Mouse (Mus musculus): ENCODE data around the gene Mcm7.

Mcm7 gene

GRCm38 (mm10) chr5:138163610-138164009 lies 8.6 kb downstream of the Mcm7 start:
- CTCF ChIA-PET, result no interaction called here

GRCm38 (mm10) chr5:138163046-138163445 lies 9.2 kb downstream of the Mcm7 start:
- CTCF ChIA-PET, result no interaction called here

More at GRCm38 (mm10) chr5:138163610-138164009, 8.6 kb downstream of the Mcm7 start:
- POLR2A ChIA-PET, result interaction anchor here (0.6 to 17.7 kb wide), 17 partner anchors 8 to 385 kb away, joined by 3 to 476 read pairs (median 4); partner anchors contain the start of genes Ap4m1 (in 3 of the 4), Mcm7 (in 3 of the 4), Cnpy4 (in 2 of the 4) and Taf6 (in 2 of the 4)

GRCm38 (mm10) chr5:138160842-138161665 lies 11.2 kb downstream of the Mcm7 start, which contains the start of gene Cops6:
TSS of gene Cops6 (plus strand) at chr5:138161071.
- POLR2A ChIA-PET, result interaction anchor here (0.6 to 17.7 kb wide), 37 partner anchors 8 to 1091 kb away, joined by 3 to 476 read pairs (median 5); partner anchors contain the start of genes Ap4m1 (in 4 of the 4), Mcm7 (in 4 of the 4), Cnpy4 (in 3 of the 4) and Taf6 (in 3 of the 4)
- CTCF ChIA-PET, result interaction anchor here in 3 of 4 experiments (0.6 to 1.4 kb wide), 8 partner anchors 14 to 828 kb away, joined by 3 to 5 read pairs (median 3); partner anchors contain the start of genes Slc12a9 (in 1 of the 3) and Zkscan1 (in 1 of the 3)

More at GRCm38 (mm10) chr5:138163046-138163445, 9.2 kb downstream of the Mcm7 start:
- POLR2A ChIA-PET, result interaction anchor here (0.7 to 17.7 kb wide), 18 partner anchors 11 to 783 kb away, joined by 3 to 476 read pairs (median 4); partner anchors contain the start of genes Cnpy4 (in 4 of the 4), Taf6 (in 4 of the 4), Ap4m1 (in 3 of the 4) and Mcm7 (in 3 of the 4)

GRCm38 (mm10) chr5:138160224-138160762 lies 11.9 kb downstream of the Mcm7 start:
- ChIA-PET POLR2A (interaction anchor here (0.6 to 17.7 kb wide), 37 partner anchors 9 to 1092 kb away, joined by 3 to 476 read pairs (median 5); partner anchors contain the start of genes Ap4m1 (in 4 of the 4), Mcm7 (in 4 of the 4), Cnpy4 (in 3 of the 4) and Taf6 (in 3 of the 4)), CTCF (interaction anchor here in 2 of 4 experiments (0.6 to 1.3 kb wide), 6 partner anchors 15 to 827 kb away, joined by 3 to 5 read pairs (median 3); partner anchors contain the start of gene Slc12a9 (in 1 of the 2))

DNA sequence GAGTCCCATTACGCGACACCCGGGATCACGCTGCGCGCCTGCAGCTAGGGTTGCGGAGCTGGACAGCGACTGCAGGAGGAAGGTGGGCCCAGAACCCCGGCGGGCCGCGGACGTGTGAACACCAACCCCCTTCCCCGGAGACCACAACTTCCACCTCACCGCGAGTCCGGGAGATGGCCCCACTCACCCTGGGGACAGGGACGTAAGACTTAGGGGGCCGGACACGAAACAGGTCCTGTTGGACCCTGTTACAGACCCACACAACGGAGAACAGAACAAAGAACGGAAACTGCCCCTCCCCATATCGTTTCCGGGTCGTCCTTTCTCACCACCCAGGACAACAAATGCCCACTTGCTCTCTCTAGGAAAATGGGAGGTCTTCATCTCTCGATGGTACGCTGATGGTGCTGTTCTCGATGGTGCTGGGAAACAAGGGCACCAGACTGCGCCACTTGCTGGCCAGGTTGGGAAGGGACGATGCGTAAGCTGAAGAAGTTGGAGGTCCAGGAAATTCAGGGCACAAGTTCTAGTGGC lies 16.7 kb downstream of the Mcm7 start, which contains the start of gene Zfp113:
TSS of gene Zfp113 (minus strand) at position 302 of the 534 bp plus-strand sequence.
- POLR2A ChIA-PET, result interaction anchor here in 3 of 4 experiments (0.5 to 17.7 kb wide), 33 partner anchors 9 to 520 kb away, joined by 3 to 476 read pairs (median 4); partner anchors contain the start of genes Ap4m1 (in 3 of the 3), Cnpy4 (in 3 of the 3), Mcm7 (in 3 of the 3) and Taf6 (in 3 of the 3)
- CTCF ChIA-PET, result interaction anchor here in 2 of 4 experiments (0.6 to 1.4 kb wide), 8 partner anchors 65 to 396 kb away, joined by 3 to 6 read pairs (median 3); no protein-coding TSS in a partner anchor

DNA sequence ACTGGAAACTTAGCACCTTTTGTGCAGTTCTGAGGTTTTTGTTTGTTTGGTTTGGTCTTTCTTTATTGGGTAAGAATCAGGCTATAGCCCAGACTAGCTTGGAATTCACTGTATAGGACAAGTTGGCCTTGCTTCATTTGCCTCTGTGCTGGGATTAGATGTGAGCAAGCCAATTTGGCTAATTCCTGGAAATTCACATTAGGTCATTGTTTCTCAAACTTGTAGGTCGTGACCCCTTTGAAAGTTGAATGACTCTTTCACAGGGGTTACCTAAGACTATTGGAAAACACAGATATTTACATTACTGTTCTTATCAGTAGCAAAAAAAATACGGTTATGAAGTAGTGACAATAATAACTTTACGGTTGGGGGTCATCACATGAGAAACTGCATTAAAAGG lies 17.8 kb downstream of the Mcm7 start:
- CTCF ChIA-PET, result no interaction called here
- POLR2A ChIA-PET, result interaction anchor here in 2 of 4 experiments (0.9 to 17.7 kb wide), 10 partner anchors 11 to 519 kb away, joined by 3 to 476 read pairs (median 6); partner anchors contain the start of genes Ap4m1 (in 2 of the 2), Mcm7 (in 2 of the 2), Cnpy4 (in 1 of the 2) and Taf6 (in 1 of the 2)

- POLR2A ChIA-PET, result interaction anchor here in 3 of 4 experiments (0.6 to 1.2 kb wide), 6 partner anchors 20 to 564 kb away, joined by 3 read pairs; partner anchors contain the start of genes Cops6 (in 1 of the 3) and Zscan21 (in 1 of the 3)
- CTCF ChIA-PET, result interaction anchor here in 2 of 4 experiments (0.6 to 1.7 kb wide), 3 partner anchors 47 to 680 kb away, joined by 3 to 6 read pairs (median 3); no protein-coding TSS in a partner anchor
These were observed 33.6 kb downstream of the Mcm7 start for GRCm38 (mm10) chr5:138138585-138138984.

- ChIA-PET POLR2A (interaction anchor here in 2 of 4 experiments (0.6 to 1.0 kb wide), 4 partner anchors 12 to 362 kb away, joined by 3 read pairs; partner anchors contain the start of gene Zscan21 (in 1 of the 2)), CTCF (interaction anchor here in 1 of 4 experiments (1.7 kb wide), 1 partner anchor 252 kb away, joined by 3 read pairs; no protein-coding TSS in a partner anchor)
These were observed 34.2 kb downstream of the Mcm7 start for GRCm38 (mm10) chr5:138137935-138138549.

DNA sequence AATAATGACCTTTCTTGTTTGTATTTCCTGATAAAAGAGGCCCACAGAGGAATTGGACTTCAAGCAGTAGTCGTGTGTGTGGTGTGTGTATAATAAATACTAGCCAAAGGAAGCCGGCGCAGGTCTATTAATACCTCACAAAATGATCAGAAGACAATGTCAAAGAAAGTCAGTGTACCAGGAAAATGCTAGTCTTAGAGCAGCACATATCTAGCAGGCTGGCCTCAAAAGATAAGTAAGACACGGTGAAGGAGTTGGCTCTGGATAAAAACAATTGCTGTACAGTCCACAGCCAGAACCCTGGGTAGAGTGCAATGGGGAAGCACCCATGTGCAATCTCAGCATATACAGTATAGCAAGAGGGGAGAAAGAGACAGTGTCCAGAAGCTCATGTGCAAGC lies 35.0 kb downstream of the Mcm7 start:
- CTCF ChIA-PET, result interaction anchor here in 1 of 4 experiments (1.2 to 1.7 kb wide), 2 partner anchors 47 to 251 kb away, joined by 3 to 4 read pairs; no protein-coding TSS in a partner anchor

GRCm38 (mm10) chr5:138132425-138133064 lies 39.7 kb downstream of the Mcm7 start:
- ChIA-PET CTCF (no interaction called here), POLR2A (interaction anchor here in 1 of 4 experiments (1.3 to 2.6 kb wide), 3 partner anchors 11 to 47 kb away, joined by 3 to 13 read pairs (median 4); partner anchors contain the start of gene Zkscan1)

More for the DNA sequence above, 35.0 kb downstream of the Mcm7 start:
- POLR2A ChIA-PET, result interaction anchor here in 2 of 4 experiments (0.6 to 1.0 kb wide), 4 partner anchors 10 to 127 kb away, joined by 3 to 5 read pairs (median 4); no protein-coding TSS in a partner anchor

GRCm38 (mm10) chr5:138118041-138118440 lies 54.2 kb downstream of the Mcm7 start:
- POLR2A ChIA-PET, result interaction anchor here in 2 of 4 experiments (0.6 to 3.0 kb wide), 14 partner anchors 9 to 1233 kb away, joined by 3 to 21 read pairs (median 4); partner anchors contain the start of genes Cops6 (in 1 of the 2), Cox19 (in 1 of the 2) and Zkscan1 (in 1 of the 2)
- CTCF ChIA-PET, result interaction anchor here in 1 of 4 experiments (1.0 kb wide), 2 partner anchors 17 to 110 kb away, joined by 3 read pairs; no protein-coding TSS in a partner anchor

DNA sequence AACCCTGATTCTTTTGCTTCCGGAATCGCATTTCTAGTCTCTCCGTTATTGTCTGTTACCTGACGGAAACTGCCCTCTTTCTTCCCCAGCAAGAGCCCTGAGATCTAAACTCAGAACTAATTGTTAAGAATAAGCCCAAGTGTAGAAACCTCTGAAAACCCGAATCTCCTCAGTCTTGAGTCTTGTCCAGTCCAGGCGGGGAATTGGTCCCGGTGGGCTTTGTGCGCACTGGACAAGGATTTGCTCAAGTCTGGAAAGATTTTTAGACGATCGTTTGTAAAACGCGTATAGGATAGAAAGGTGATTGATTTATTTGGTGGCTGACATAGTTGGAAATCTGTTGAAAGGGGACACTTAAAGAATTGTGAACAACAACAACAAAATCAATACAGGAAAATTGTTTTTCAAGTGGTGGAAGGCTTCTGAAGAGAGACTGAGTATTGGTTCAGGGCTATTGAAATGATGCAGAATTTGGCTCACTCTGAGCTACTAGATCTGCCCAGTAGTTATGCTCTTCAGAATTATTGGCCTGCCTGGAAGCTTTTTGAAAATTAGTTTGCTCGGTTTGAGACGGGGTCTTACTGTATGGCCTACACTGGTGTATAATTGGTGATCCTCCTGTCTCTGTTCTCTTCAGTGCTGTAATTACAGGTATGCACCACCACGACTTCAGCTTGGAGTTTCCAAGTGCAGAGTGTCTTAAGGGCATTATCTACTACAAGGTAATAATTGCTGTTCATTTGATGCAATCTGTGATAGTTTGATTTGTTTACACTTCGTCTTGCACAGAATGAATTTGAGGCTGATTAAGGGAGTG lies 54.8 kb downstream of the Mcm7 start:
- ChIA-PET CTCF (interaction anchor here in 2 of 4 experiments (0.5 to 1.0 kb wide), 3 partner anchors 16 to 745 kb away, joined by 3 to 4 read pairs (median 3); no protein-coding TSS in a partner anchor), POLR2A (interaction anchor here in 2 of 4 experiments (0.6 to 3.0 kb wide), 13 partner anchors 9 to 1234 kb away, joined by 3 to 21 read pairs (median 4); partner anchors contain the start of genes Cops6 (in 1 of the 2), Cox19 (in 1 of the 2) and Zkscan1 (in 1 of the 2))

DNA sequence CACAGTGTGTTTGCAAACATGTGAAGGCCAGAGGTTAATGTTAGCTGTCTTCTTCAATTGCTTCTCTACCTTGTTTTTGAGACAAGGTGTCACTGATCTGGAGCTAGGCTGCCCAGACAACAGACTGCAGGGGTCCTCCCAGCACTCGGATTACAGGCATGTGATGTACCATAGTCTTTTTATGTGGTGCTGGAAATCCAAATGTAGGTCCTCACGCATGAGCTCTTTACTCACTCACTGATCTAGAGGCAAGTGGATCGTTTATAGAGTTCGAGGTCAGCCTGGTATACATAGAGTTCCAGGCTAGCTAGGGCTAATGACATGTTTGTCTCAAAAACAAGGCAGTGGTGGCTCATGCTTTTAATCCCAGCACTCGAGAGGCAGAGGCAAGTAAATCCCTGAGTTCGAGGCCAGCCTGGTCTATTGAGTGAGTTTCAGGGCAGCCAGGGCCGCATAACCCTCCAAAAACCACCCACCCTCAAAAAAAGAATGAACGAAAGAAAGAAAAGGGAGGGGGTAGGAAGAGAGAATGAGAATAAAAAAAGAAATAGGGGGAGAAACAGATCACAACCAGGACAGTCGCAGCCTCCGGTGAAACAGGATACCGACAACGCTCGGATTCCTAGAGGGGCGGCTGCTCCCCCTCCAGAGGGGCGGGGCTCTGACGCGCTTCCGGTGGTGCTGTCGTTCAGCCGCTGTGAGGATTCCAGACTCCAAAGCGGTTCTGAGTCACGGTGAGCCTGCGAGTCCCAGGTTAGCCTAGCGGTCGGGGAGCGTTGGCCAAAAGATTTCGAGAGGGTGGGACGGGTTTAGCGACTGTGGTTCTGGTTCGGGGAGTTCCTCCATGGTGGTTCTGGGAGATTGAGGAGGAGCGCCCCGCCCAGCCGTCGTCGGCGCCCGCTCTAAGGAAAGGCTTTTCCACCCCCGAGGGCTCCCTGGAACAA lies 55.7 kb downstream of the Mcm7 start, which contains the start of gene Zscan21:
TSS of gene Zscan21 (plus strand) at position 649 of the 944 bp plus-strand sequence.
- CTCF ChIA-PET, result interaction anchor here in 2 of 4 experiments (0.6 to 1.0 kb wide), 2 partner anchors 36 to 112 kb away, joined by 3 to 4 read pairs; no protein-coding TSS in a partner anchor
- POLR2A ChIA-PET, result interaction anchor here in 3 of 4 experiments (0.5 to 3.0 kb wide), 33 partner anchors 10 to 1594 kb away, joined by 3 to 21 read pairs (median 4); partner anchors contain the start of genes Zkscan1 (in 2 of the 3), Cops6 (in 1 of the 3), Mcm7 (in 1 of the 3) and Zfp113 (in 1 of the 3)
